Mouse (Mus musculus) right cerebral cortex, postnatal 4 days (tissue): Measurements from ENCODE around the gene Smpd3.
A peak's percentile ranks its signal among the peaks of the same experiment; 100 is the strongest.

Source experiments
- DNase-seq: peaks from one replicate; pipeline ENCODE4 v3.0.0-alpha.2; 2022

Gene Smpd3

GRCm38 (mm10) chr8:106337852-106338521 lies at the start of gene Smpd3:
Gene Smpd3, minus strand, starts transcription at chr8:106337988.
- peak; percentile 97 for DNase-seq

- DNase-seq, result no peak
Observed at GRCm38 (mm10) chr8:106381026-106381425, 43.2 kb upstream of the Smpd3 start.

- DNase-seq, result no peak
Observed at GRCm38 (mm10) chr8:106379357-106379756, 41.6 kb upstream of the Smpd3 start.

- no peak for DNase-seq
Observed at GRCm38 (mm10) chr8:106378501-106379048, 40.8 kb upstream of the Smpd3 start.

GRCm38 (mm10) chr8:106376862-106377261 lies 39.1 kb upstream of the Smpd3 start:
- peak; percentile 46 for DNase-seq

- DNase-seq, result no peak
Observed at GRCm38 (mm10) chr8:106375957-106376356, 38.2 kb upstream of the Smpd3 start.

GRCm38 (mm10) chr8:106369069-106369468 lies 31.3 kb upstream of the Smpd3 start:
- DNase-seq, result no peak

- peak; percentile 9 for DNase-seq
Observed at GRCm38 (mm10) chr8:106368501-106368900, 30.7 kb upstream of the Smpd3 start.

GRCm38 (mm10) chr8:106364837-106365236 lies 27.0 kb upstream of the Smpd3 start:
- no peak for DNase-seq

GRCm38 (mm10) chr8:106364278-106364677 lies 26.5 kb upstream of the Smpd3 start:
- no peak for DNase-seq

- DNase-seq, result no peak
Observed at GRCm38 (mm10) chr8:106363321-106363720, 25.5 kb upstream of the Smpd3 start.

- DNase-seq, result no peak
Observed at GRCm38 (mm10) chr8:106359650-106360338, 22.0 kb upstream of the Smpd3 start.

- no peak for DNase-seq
Observed at GRCm38 (mm10) chr8:106351135-106351534, 13.3 kb upstream of the Smpd3 start.

GRCm38 (mm10) chr8:106349398-106349797 lies 11.6 kb upstream of the Smpd3 start:
- no peak for DNase-seq

GRCm38 (mm10) chr8:106346123-106346522 lies 8.3 kb upstream of the Smpd3 start:
- DNase-seq, result no peak

- no peak for DNase-seq
Observed at GRCm38 (mm10) chr8:106343471-106343870, 5.7 kb upstream of the Smpd3 start.

GRCm38 (mm10) chr8:106342828-106343227 lies 5.0 kb upstream of the Smpd3 start:
- no peak for DNase-seq

- DNase-seq, result no peak
Observed at GRCm38 (mm10) chr8:106338741-106339209, 987 bp upstream of the Smpd3 start.

- peak; percentile 75 for DNase-seq
Observed at GRCm38 (mm10) chr8:106336561-106336960, 1.2 kb downstream of the Smpd3 start.

GRCm38 (mm10) chr8:106336031-106336430 lies 1.8 kb downstream of the Smpd3 start:
- peak; percentile 26 for DNase-seq

GRCm38 (mm10) chr8:106335196-106335595 lies 2.6 kb downstream of the Smpd3 start:
- no peak for DNase-seq

- no peak for DNase-seq
Observed at GRCm38 (mm10) chr8:106333346-106333745, 4.4 kb downstream of the Smpd3 start.

- DNase-seq, result no peak
Observed at GRCm38 (mm10) chr8:106332498-106332897, 5.3 kb downstream of the Smpd3 start.

- no peak for DNase-seq
Observed at GRCm38 (mm10) chr8:106326624-106327023, 11.2 kb downstream of the Smpd3 start.
